Mouse (Mus musculus) limb, embryonic 12.5 days (tissue): ENCODE results near the gene Qrich2. TPM values are rescaled to one million over a fixed set of nuclear protein-coding genes. Genes with fewer than 3 reads are reported as not detected.
A peak's percentile ranks its signal among the peaks of the same experiment; 100 is the strongest.

Experiments used
- ATAC-seq: fragments of 200-750 bp; cut with Nextera tagmentation; 2 replicates; pipeline ENCODE4 v1.8.0; 2017; ENCODE audit warnings: low read depth, moderate TSS enrichment; ENCODE audit not compliant: insufficient number of reproducible peaks, insufficient read depth, low FRiP score, low TSS enrichment
- H3K27ac ChIP-seq: fragments of 300-500 bp; sonication (generic); 2 replicates; pipeline ENCODE4 v1.5.1; 2016; ENCODE audit warnings: mild to moderate bottlenecking, moderate library complexity
- H3K27me3 ChIP-seq: fragments of 300-500 bp; sonication (generic); 2 replicates; pipeline ENCODE4 v1.6.1; 2016; ENCODE audit warnings: mild to moderate bottlenecking, moderate library complexity
- H3K36me3 ChIP-seq: fragments of 300-500 bp; sonication (generic); 2 replicates; pipeline ENCODE4 v1.6.1; 2016; ENCODE audit warnings: mild to moderate bottlenecking, moderate library complexity
- H3K4me1 ChIP-seq: fragments of 300-500 bp; sonication (generic); replicated peaks from 2 replicates; pipeline ENCODE4 v1.6.1; 2016
- H3K4me2 ChIP-seq: fragments of 300-500 bp; sonication (generic); 2 replicates; pipeline ENCODE4 v1.6.1; 2016; ENCODE audit warnings: mild to moderate bottlenecking, moderate library complexity
- H3K4me3 ChIP-seq: fragments of 300-500 bp; sonication (generic); replicated peaks from 2 replicates; pipeline ENCODE4 v1.5.1; 2016; ENCODE audit warnings: mild to moderate bottlenecking
- H3K9ac ChIP-seq: fragments of 300-500 bp; sonication (generic); replicated peaks from 2 replicates; pipeline ENCODE4 v1.6.1; 2016; ENCODE audit warnings: mild to moderate bottlenecking, moderate library complexity
- H3K9me3 ChIP-seq: fragments of 300-500 bp; sonication (generic); 2 replicates; pipeline ENCODE4 v1.6.1; 2016; ENCODE audit warnings: mild to moderate bottlenecking, moderate library complexity
- WGBS: fragments of 180-500 bp; shearing (Covaris S2); methylation state at CpG from one replicate; pipeline ENCODE4 v1.1.7; 2016; 5-methylcytosine and 5-hydroxymethylcytosine counted together
- polyA plus RNA-seq: library from polyadenylated mRNA; unstranded; fragments of >200 nt; fragmentation: Nextera tagmentation; extraction: Ambion mirVana; gene quantifications from 2 replicates; pipeline ENCODE4 v1.2.1, GENCODE M21; 2016

The Qrich2 gene
- polyA plus RNA-seq, 1 experiment from 2014 or later: 0.35 TPM

DNA sequence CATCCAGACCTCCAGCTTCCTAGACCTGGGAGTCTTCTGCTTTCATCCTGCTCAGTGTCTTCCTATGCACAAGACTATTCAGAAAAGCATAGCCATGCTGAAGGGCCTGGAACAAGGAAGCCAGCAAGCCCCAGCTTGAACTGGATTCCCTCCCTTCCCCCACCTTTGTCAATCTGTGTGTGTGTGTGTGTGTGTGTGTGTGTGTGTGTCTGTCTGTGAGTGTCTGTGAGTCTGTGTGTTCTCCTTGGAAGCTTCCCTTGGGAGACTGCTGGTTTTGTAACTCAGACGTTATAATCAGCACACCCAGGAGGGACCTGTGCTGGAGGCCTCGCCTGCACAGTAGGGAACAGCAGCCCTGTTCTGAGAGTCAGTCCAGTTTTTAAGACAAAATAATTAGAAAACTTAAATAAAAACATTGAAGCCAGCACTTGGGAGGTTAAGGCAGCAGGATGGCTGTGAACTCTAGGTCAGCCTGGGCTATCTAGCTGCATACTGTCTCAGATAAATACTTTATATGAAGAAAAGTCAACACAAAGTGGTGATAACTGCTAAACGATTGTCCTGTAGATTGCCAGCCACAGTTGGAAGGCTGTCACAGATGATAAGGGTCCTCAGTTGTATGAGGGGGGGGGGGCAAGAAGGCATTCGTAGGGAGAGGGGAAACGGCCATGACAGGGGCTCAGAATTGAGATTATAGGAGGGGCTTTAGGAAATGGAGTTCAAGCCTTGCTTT, 29.9 kb downstream of the Qrich2 start:
- Histone ChIP-seq H3K27me3 (no peaks in the 10 kb centered on the region), H3K36me3 (peaks cover 32% of the 10 kb centered on the region), H3K9ac (peak overlapping the region; percentile 31), H3K4me3 (peak overlapping the region; percentile 93; the same call in 1 of the 2 replicates), H3K4me2 (peak overlapping the region; percentile 83), H3K27ac (0 out of 2 replicates have a peak overlapping the region, but pooled peaks have one; percentile 4), H3K9me3 (no peaks in the 10 kb centered on the region), H3K4me1 (peaks cover 33% of the 10 kb centered on the region)
- ATAC-seq: no peak
- WGBS: 75% methylated on average over 5 of the region's 5 CpGs

DNA sequence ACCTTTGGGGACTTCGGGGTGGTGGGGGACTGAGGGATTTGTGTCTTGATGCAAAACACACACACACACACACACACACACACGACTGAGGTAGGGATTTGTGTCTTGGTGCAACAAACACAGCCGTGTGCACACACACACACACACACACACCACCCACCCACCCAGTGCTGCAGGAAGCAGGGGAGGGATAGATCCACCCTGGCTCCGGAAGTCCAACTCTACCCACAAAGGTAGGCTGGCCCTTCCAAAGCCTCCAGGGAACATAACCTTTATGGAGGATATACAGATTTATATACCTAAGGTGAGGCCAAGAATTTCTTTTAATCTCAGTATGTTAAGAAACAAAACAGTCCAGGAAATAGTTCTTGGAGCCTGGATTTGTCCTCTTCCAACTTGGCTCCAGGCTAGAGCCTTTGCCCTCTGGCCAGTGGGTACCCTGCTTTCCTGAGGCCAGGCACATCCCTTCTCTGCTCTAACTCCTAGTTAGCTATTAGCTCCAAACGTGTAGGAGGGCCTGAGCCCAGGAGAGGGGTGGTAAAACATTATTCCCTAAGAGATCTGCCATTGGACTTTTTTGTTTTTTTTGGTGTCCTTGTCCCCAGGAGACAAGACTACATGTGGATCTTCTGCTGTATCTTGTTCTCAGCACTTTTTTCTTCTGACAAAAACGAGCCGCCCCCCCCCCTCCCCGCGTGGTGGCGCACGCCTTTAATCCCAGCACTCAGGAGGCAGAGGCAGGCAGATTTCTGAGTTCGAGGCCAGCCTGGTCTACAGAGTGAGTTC, 30.9 kb downstream of the Qrich2 start:
- Histone ChIP-seq H3K27me3 (0 out of 2 replicates have a peak, but pooled peaks cover 3% of the 10 kb centered on the region), H3K4me1 (peaks cover 33% of the 10 kb centered on the region), H3K4me2 (peak overlapping the region; percentile 83), H3K9ac (peak overlapping the region; percentile 94), H3K4me3 (peak overlapping the region; percentile 93), H3K27ac (peak overlapping the region; percentile 94), H3K36me3 (peaks cover 32% of the 10 kb centered on the region), H3K9me3 (no peaks in the 10 kb centered on the region)
- 49% methylated on average over 12 of the region's 12 CpGs for WGBS
- no peak for ATAC-seq

DNA sequence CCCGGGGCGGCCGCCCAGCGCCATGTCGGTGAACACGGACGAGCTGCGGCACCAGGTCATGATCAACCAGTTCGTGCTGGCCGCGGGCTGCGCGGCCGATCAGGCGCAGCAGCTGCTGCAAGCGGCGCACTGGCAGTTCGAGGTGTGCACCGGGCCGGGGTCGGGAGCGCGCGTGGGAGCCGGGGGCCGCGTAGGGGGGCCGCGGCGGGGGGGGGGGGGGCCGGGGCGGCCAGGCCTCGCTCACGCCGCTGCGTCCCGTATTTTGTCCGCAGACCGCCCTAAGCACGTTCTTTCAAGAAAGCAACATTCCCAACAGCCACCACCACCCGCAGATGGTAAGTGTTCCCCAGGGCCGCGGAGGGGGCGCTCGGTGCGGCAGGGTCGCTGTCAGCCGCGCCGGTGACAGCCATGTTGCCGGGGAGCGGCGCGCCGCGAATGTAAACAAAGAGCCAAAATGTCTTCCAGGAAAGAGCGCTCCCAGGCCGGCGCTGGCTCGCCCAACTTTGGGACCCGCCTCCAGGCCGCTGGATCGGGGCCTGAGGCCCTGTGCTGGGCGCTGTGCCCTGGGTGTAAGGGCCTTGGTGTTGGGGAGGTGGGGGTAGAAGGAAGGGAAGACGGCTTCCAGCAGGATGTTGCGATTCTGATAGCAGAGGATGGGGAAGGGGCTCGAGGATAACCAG, 31.6 kb downstream of the Qrich2 start:
- no peak for ATAC-seq
- Histone ChIP-seq H3K27me3 (0 out of 2 replicates have a peak, but pooled peaks cover 3% of the 10 kb centered on the region), H3K27ac (peak overlapping the region; percentile 94), H3K4me2 (peak overlapping the region; percentile 83), H3K9ac (peak overlapping the region; percentile 94), H3K9me3 (no peaks in the 10 kb centered on the region), H3K4me1 (peaks cover 30% of the 10 kb centered on the region), H3K36me3 (peaks cover 28% of the 10 kb centered on the region), H3K4me3 (peak overlapping the region; percentile 93)
- under 1% methylated on average over 38 of the region's 67 CpGs for WGBS

GRCm38 (mm10) chr11:116433356-116434286, 32.4 kb downstream of the Qrich2 start, which contains the start of gene Ubald2:
Ubald2 (plus strand) TSS chr11:116434094.
- Histone ChIP-seq H3K27me3 (0 out of 2 replicates have a peak, but pooled peaks cover 3% of the 10 kb centered on the region), H3K4me2 (peak within 1 kb of the TSS; percentile 83), H3K4me1 (peaks cover 27% of the 10 kb centered on the region), H3K36me3 (peaks cover 21% of the 10 kb centered on the region), H3K9me3 (no peaks in the 10 kb centered on the region), H3K4me3 (peak within 1 kb of the TSS; percentile 93), H3K27ac (peak within 1 kb of the TSS; percentile 94), H3K9ac (peak within 1 kb of the TSS; percentile 94)
- WGBS: 1% methylated on average over 65 of the region's 66 CpGs
- peak; percentile 99 for ATAC-seq

GRCm38 (mm10) chr11:116432593-116433355, 33.3 kb downstream of the Qrich2 start:
- peaks cover 20% of the 10 kb centered on the region for H3K36me3 ChIP-seq
- no peak overlapping the region for H3K9ac ChIP-seq
- WGBS: 62% methylated on average over 8 of the region's 8 CpGs
- H3K27ac ChIP-seq: peak overlapping the region; percentile 56; the same call in 1 of the 2 replicates
- no peaks in the 10 kb centered on the region for H3K9me3 ChIP-seq
- peaks cover 27% of the 10 kb centered on the region for H3K4me1 ChIP-seq
- no peak overlapping the region for H3K4me3 ChIP-seq
- H3K4me2 ChIP-seq: peak overlapping the region; percentile 83
- ATAC-seq: no peak
- 0 out of 2 replicates have a peak, but pooled peaks cover 3% of the 10 kb centered on the region for H3K27me3 ChIP-seq

DNA sequence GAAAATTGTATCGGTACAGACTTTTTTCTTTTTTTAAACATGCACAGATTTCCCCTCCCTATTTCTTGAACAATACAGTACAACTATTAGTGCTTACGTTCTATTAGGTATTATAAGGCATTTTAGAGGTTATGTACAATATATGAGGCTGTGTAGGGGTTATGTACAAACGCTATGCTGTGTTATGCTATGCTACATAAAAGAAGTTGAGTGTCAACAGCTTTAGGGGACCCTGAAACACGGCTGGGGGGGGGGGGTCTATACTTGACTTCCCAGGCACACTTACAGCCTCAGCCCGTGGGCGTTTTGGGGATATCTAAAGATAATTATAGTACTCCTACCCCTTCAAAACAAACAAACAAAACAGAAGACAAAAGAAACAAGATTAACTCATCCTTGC, 33.9 kb downstream of the Qrich2 start:
- peaks cover 14% of the 10 kb centered on the region for H3K36me3 ChIP-seq
- H3K27me3 ChIP-seq: 0 out of 2 replicates have a peak, but pooled peaks cover 3% of the 10 kb centered on the region
- H3K4me1 ChIP-seq: peaks cover 26% of the 10 kb centered on the region
- ATAC-seq: no peak
- H3K9me3 ChIP-seq: no peaks in the 10 kb centered on the region
- 73% methylated on average over 6 of the region's 6 CpGs for WGBS
- H3K4me2 ChIP-seq: no peak overlapping the region
- H3K27ac ChIP-seq: no peak overlapping the region
- H3K9ac ChIP-seq: no peak overlapping the region
- H3K4me3 ChIP-seq: no peak overlapping the region

DNA sequence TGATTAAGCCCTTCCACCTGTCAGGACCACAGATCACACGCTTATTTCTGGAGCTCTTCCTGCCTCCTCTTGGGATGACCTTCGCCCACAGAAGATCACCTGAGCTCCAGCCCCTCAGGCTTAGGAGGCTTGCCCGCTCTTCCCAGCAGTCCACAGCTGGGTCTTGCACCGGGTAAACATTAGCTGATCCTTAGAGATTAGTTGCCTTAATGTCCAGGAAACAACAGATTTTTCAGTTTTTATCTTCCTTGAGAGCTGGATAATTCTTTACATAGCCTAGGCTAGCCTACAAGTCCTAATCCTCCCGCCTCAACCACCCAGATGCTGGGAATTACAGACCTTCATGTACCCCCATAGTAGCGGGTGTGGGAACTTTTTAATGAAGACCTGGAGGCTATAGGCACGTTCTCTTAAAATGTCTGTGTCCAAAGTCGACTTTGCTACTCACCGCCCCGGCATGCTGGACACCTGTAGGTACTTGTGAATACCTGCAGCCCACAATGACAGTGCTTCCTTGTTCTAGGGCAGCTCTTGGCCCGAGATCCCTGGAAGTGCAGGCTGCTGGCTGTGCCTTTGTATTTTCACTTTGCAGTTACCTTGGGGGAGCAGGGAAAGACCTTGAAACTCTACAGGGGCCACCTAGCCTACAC, 34.5 kb downstream of the Qrich2 start:
- H3K9me3 ChIP-seq: no peaks in the 10 kb centered on the region
- H3K4me2 ChIP-seq: no peak overlapping the region
- H3K36me3 ChIP-seq: peaks cover 8% of the 10 kb centered on the region
- 52% methylated on average over 11 of the region's 11 CpGs for WGBS
- peaks cover 20% of the 10 kb centered on the region for H3K4me1 ChIP-seq
- 0 out of 2 replicates have a peak, but pooled peaks cover 3% of the 10 kb centered on the region for H3K27me3 ChIP-seq
- no peak overlapping the region for H3K4me3 ChIP-seq
- H3K27ac ChIP-seq: no peak overlapping the region
- no peak overlapping the region for H3K9ac ChIP-seq
- ATAC-seq: no peak

- Histone ChIP-seq H3K9me3 (no peaks in the 10 kb centered on the region), H3K4me2 (no peak overlapping the region), H3K4me3 (no peak overlapping the region), H3K9ac (no peak overlapping the region), H3K27me3 (0 out of 2 replicates have a peak, but pooled peaks cover 3% of the 10 kb centered on the region), H3K4me1 (peaks cover 13% of the 10 kb centered on the region), H3K36me3 (peaks cover 1% of the 10 kb centered on the region; the same call in 1 of the 2 replicates), H3K27ac (no peak overlapping the region)
- 42% methylated on average over 22 of the region's 22 CpGs for WGBS
- ATAC-seq: no peak
These were observed 35.2 kb downstream of the Qrich2 start for GRCm38 (mm10) chr11:116430723-116431427.
